Mouse (Mus musculus) fat pad, adult 2 months (tissue): ENCODE data around the gene Sgcg.

Experiments
- DNase-seq: peaks from one replicate; pipeline ENCODE4 v3.0.0-alpha.2; 2011; ENCODE audit warnings: low read depth, low spot score; ENCODE audit errors: extremely low read depth

The Sgcg gene

DNA sequence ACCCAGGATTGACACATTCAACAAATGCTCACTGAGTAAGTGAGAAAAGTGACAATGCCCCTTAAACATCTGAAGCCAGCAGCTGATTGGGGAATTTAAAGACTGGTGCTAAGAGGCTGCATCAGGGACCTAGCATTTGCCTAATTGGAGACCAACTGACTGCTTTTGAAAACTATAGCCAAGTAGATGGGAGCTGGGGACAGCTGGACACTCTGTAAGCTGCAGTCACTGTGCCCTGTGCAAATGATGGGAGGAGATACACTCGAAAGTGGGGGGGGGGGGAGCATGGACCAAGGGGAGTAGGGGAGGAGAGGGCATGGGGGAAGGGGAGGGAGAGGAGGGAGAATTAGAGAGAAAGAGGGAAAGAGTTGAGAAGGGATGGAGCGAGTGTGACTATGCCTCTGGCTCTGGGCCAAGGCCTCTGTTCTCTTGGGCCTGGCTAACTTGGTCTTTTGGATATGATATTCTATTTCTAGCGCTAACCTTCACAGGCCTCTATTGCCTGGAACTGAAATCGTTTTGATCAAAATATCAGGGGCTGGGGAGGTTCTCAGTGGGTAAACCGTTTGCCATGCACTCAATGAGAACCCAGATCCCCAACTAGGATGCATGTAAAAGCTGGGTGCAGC lies 22.3 kb downstream of the Sgcg start:
- no peak for DNase-seq

DNA sequence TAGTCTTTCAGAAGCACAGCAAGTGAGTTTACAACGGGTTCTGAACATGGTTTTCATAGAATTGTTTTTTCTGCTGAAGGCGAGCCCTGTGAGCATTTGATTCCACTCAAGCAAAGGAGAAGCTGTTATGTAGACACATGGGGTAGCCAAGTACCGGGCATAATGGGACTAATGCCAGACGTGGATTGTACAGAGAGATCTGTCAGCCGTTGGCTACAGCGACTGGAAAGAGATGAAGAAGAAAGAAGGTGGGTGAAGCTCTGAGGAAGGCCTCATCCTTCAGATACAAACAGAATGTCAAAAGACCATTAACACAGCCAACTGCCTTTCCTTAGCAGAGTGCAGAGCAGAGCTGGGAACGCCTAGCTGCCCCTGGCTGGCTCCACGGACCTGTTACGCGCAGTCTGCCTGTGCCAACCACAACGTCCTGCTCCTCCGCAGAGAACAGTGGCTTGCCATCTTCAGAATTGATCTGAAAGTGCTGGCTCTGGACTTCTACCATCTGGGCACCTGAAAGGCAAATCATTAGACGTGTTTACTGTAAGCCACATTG lies 26.2 kb downstream of the Sgcg start:
- no peak for DNase-seq

DNA sequence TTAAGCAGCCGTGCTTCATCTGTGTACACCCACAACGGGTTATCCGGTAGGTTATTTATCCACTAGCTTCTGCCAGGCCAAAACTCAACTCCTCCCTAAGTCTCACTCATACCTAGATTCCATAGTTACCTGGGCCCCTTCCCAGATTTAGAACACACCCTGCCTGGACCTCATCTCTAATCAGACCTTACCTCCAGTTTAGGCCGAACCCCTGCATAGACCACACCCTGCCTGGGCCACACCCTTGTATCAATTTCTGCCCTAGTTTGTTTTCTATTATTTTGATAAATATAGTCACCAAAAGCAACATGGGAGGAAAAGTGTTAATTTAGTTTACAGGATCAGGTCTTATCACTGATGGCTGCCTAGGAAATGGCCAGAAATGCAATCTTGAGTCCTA lies 28.1 kb downstream of the Sgcg start:
- DNase-seq, result no peak

DNA sequence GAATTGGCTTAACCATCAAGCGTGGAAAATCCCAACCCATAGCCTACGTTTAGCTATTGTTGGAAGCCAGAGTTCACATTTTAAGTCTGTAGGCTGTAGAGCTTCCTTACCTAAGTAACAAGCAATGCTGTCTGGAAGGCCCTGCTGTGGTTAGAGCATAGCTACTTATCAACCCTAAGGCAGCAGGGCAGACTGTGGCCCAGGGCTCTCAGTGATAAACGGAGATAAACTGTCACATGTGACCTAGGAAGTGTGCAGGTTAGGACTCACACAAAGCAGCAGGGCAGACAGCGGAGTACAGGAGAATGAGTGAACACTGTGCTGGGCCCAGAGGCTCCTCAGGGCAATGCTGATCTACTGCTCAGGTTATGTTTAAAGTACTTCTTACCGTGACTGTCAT lies 28.5 kb downstream of the Sgcg start:
- no peak for DNase-seq

DNA sequence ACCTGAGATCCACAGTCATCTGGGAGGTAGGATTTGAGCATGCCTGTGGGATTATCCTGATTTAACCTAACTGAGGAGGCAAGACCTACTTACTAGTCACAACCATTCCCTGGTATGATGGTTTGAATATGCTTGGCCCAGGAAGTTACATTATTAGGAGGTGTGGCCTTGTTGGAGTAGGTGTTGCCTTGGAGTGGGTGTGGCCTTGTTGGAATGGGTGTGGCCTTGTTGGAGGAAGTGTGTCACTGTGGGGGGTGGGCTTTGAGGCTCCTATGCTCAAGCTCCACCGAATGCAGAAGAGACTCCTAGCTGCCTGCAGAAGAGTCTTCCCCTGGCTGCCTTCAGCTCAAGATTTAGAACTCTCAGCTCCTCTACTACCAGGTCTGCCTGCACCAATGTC lies 32.1 kb downstream of the Sgcg start:
- DNase-seq, result no peak

DNA sequence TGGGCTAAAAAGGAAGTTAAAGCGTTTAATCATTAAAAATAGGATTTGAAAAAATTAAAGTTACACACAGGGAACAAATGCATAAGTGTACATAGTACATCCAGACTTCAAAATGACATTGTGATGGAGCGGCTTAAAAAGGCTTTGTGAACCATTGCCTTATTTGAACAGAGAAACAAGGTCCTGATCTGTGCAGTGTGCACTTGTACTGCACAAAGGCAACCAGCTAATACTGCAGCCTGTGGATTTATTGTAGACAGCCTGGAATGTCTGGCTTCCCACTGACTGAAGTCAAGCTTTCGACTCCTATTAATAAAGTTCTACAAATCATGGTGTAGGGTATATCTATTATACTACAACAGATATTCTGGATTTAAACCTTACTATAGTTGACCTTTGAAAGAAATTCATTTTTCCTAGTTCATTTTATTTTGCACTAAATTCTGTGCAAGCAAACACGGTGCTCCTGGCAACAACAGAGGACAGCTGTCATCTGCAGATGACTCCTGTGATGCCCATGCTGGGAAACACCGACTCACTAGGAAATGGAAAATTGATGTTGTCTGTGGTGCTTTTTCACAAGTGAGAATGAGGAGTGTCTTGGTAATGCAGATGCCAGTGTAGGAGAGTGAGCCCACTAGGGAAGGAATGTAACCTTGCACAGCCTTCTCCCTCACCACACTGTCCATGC lies 33.8 kb downstream of the Sgcg start:
- no peak for DNase-seq

DNA sequence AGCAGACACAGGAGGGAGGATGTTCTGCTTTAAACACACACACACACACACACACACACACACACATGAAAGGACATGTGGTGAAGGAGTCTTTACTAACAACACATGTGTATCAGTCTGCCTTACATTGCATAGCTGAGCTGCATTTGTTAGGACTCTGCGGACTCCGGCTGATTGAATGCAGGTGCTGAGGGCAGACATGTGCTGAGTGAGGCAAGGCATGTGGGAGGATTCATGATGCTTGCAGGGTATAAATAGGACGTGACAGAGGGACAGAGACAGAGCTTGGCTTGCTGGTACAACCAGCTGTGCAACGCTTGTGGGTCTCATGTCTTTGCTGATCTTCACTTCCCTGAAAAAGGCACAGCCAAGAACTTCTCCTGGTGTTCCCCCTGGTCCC lies 34.5 kb downstream of the Sgcg start:
- no peak for DNase-seq

DNA sequence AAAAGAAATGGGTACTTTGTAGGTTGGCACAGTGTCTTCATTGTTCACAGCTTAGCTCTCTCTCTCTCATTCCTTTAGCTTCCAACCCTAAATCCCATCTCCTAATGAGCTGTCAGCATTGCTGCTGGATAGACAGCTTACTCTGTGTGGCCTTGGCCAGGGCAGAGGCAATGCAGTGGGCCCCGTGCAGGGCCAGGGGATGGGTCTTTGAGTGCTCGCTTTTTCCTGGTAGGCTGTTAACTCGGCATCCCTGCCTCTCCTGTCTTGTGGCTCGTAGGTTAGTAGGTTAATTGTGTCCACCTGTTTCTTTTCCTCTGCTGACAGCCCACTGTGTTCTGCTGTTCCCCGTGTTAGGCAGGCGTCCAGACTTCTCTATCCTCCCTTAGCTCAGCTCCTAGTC lies 35.8 kb downstream of the Sgcg start:
- no peak for DNase-seq

DNA sequence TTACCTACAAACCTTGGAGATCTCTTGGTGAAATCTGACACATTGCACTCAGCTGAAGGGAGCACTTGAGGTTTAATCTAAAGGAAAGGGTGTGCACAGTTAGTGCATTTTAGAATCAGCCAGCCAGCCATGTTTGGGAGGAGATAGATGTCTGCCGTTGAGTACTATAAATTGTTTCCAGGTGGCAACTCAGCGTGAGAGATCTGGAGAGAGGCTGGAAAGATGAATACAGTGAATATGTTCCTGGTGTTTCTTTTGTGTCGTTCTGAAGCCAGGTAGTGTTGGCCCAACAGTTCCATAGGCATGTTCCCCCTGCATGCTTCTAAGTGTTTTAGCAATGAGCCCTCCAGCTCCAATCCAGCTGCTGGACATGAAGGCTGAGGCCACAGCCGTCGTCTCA lies 37.1 kb downstream of the Sgcg start:
- no peak for DNase-seq

DNA sequence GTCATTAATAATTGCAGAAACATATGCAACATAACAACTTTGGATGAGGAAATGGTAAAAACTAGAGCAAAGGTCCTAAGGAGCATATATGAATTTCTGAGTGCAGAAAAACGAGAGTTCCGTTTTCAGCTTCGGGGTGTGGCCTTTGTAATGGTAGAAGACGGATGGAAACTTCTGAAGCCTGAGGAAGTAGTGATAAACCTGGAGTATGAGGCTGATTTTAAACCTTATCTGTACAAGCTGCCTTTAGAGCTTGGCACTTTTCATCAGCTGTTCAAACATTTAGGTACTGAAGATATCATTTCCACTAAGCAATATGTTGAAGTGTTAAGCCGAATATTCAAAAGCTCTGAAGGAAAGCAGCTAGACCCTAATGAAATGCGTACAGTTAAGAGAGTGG lies 46.5 kb downstream of the Sgcg start:
- no peak for DNase-seq

DNA sequence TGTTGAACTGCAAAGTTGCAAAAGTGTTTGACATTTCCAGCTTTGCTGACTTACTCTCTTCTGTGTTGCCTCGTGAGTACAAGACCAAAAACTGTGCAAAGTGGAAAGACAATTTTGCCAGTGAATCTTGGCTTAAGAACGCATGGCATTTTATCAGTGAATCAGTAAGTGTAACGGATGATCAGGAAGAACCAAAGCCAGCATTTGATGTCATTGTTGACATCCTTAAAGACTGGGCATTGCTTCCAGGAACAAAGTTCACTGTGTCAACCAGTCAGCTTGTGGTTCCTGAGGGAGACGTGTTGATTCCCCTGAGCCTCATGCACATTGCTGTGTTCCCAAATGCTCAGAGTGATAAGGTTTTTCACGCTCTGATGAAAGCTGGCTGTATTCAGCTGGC lies 48.2 kb downstream of the Sgcg start:
- no peak for DNase-seq

DNA sequence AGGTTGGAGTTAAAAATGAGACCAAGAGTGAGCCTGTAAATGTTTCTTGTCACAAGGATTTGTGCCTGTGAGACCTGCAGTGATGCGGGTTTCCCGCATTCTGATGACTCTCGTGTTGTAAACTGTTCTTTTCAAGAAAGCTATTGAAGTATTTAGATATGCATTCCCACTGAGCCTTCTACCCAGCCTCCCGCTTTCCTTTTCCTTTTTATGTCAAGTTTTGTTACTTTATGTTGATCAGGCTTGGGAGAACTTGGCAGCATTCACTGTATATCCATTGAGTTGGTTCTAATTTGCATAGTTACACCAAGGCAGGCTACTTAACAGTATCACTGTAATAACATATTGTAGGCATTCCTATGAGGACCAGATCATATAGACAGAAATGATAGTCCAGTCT lies 63.9 kb downstream of the Sgcg start:
- no peak for DNase-seq

DNA sequence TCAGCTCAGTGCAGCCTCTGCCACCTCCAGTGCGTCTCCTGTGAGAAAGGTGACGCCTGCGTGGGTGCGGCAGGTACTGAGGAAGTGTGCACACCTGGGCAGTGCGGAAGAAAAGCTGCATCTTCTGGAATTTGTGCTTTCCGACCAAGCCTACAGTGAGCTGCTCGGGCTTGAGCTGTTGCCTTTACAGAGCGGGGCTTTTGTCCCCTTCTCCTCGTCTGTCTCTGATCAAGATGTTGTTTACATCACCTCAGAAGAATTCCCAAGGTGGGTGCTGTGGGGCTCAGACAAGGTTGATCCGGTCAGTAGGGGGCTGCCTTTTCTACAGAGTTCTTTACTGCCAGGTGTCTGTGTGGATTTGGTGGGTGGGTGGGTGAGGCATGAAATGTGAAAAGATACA lies 66.0 kb downstream of the Sgcg start:
- DNase-seq, result no peak

DNA sequence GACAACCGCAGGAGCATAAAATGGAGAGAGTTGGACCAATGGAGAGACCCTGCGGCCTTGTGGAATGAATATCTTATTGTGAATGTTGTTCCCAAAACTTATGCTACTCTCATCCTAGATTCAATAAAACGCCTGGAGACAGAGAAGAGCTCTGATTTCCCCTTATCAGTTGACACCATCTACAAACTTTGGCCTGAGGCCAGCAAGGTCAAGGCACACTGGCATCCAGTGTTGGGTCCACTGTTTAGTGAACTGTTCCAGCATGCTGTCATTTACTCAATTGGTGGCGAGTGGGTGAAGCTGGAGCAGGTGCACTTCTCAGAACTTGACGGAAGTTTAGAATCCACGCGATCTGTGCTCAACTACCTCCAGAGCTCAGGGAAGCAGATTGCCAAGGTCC lies 66.4 kb downstream of the Sgcg start:
- DNase-seq, result no peak

DNA sequence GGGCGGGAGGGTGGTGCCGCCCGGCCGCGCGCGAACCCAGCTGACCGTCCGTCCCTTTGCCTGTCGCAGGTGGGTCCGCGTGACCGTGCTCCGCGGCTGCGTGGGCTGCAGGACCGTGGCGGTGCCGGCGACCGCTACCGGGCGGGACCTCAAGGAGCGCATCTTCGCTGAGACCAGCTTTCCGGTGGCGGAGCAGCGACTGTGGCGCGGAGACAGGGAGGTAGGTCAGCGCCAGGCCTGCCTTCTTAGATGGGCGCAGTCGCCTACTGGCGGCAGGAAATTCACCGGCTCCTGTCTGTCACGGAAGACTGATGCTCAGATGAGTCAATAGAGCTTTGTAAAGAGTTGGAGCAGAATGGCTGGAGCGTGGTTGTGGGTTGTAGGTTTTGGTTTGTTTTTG lies 85.1 kb downstream of the Sgcg start:
- DNase-seq, result no peak

DNA sequence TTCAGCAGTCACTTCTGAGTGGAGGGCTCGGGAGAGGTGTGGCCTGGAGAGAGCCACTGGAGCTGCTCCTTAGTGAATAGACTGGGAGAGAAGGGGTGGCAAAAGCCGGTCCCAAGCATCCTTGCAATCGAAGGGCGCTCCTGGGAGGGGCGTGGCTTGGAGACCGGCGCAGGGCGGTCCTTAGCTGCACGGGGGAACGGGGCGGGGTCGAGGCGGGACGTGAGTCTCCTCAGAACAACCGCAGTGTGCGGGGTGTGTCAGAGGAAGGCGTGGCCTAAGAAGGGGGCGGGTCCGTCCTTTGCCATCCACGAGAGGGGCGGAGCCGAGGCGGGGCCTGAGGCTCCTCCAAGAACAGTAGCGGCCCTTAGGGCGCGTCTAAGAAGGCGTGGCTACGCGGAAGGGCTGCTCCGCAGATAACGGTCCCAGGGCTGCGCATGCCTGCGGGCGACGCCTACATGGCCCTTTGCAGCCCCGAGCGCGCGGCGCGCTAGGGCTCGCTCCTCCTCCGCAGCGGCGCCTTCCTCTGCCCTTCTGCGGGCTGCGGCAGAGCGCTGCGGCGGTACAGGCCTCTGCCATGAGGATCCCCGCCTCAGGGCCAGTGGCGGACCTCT lies 85.6 kb downstream of the Sgcg start:
- no peak for DNase-seq

DNA sequence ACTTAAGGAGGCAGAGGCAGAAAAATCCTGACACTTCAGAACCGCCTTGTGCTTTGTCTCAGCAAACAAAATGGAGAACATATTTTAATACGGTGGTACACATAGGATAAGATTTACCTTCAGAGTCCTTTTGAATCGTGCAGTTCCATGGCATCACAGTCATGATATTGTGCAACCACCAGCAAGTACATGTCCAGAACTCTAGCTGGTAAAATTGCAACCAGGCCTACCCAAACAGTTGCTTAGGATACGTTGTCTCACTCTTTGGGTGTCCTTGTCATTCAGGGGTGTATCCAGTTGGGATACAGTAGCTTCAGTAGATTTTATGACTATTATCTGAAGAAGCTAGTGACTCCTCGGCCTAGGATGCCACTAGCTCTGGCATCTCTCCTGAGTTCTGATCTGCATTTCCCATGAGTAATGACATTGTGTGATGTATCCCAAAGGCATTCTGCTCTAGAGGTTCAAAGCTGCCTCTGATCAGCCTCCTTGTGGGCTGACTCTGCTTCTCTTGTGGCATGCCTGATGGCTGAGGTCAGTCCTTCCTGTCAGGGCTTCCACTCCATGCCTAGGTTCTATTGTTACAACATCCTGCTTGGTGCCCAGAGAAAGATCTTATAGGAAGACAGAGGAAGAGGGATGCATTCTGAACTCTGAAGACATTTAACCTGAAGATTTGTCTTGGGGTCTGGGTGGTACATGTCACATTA lies 86.9 kb downstream of the Sgcg start:
- no peak for DNase-seq
